Mouse (Mus musculus) megakaryocyte-erythroid progenitor cell, adult 5-6 weeks (primary cell): ENCODE measurements around the gene Tbc1d7. TPM values are rescaled to one million over a fixed set of nuclear protein-coding genes. Genes with fewer than 3 reads are reported as not detected.

Experiments used
- ATAC-seq: replicated peaks from 2 replicates; pipeline ENCODE4 v1.8.0; 2016; ENCODE audit warnings: mild to moderate bottlenecking, inconsistent platforms; ENCODE audit not compliant: severe bottlenecking, poor library complexity, low FRiP score, low TSS enrichment
- total RNA-seq, 2 experiments: library from RNA; stranded (forward) in 1 of 2; stranded (reverse) in 1 of 2; fragments of 200-1000, 215-1000 nt in 1 of 2; fragments of >200 nt in 1 of 2; fragmentation: Nextera tagmentation in 1 of 2; gene quantifications; 2 replicates each; pipeline ENCODE4 v1.2.3; 2014 to 2017

Tbc1d7 gene
- total RNA-seq (2014; fragmentation: Nextera tagmentation) (10.7 and 21.3 TPM in 2 replicates), total RNA-seq (2017) (5.1 and 7.7 TPM in 2 replicates)

- ATAC-seq: peak; percentile 93
Measured at GRCm38 (mm10) chr13:43171020-43171710, at the start of gene Tbc1d7. Tbc1d7 (minus strand) TSS chr13:43171501.

GRCm38 (mm10) chr13:43220635-43221034 is 49.3 kb upstream of the Tbc1d7 start:
- no peak for ATAC-seq

GRCm38 (mm10) chr13:43218764-43219163 is 47.5 kb upstream of the Tbc1d7 start:
- no peak for ATAC-seq

- ATAC-seq: no peak
Measured at GRCm38 (mm10) chr13:43218284-43218683, 47.0 kb upstream of the Tbc1d7 start.

GRCm38 (mm10) chr13:43217686-43218085 is 46.4 kb upstream of the Tbc1d7 start:
- ATAC-seq: no peak

GRCm38 (mm10) chr13:43217059-43217458 is 45.8 kb upstream of the Tbc1d7 start:
- no peak for ATAC-seq

- no peak for ATAC-seq
Measured at GRCm38 (mm10) chr13:43215994-43216706, 44.8 kb upstream of the Tbc1d7 start.

GRCm38 (mm10) chr13:43215144-43215993 is 44.1 kb upstream of the Tbc1d7 start:
- ATAC-seq: no peak

- no peak for ATAC-seq
Measured at GRCm38 (mm10) chr13:43212338-43212737, 41.0 kb upstream of the Tbc1d7 start.

- ATAC-seq: no peak
Measured at GRCm38 (mm10) chr13:43210956-43211355, 39.7 kb upstream of the Tbc1d7 start.

GRCm38 (mm10) chr13:43209560-43209959 is 38.3 kb upstream of the Tbc1d7 start:
- ATAC-seq: peak; percentile 24; the same call in 1 of the 2 replicates

GRCm38 (mm10) chr13:43208914-43209439 is 37.7 kb upstream of the Tbc1d7 start:
- peak; percentile 65 for ATAC-seq

- ATAC-seq: no peak
Measured at GRCm38 (mm10) chr13:43206118-43206683, 34.9 kb upstream of the Tbc1d7 start.

- no peak for ATAC-seq
Measured at GRCm38 (mm10) chr13:43203641-43204040, 32.3 kb upstream of the Tbc1d7 start.

GRCm38 (mm10) chr13:43203234-43203633 is 31.9 kb upstream of the Tbc1d7 start:
- no peak for ATAC-seq

- no peak for ATAC-seq
Measured at GRCm38 (mm10) chr13:43202351-43202750, 31.1 kb upstream of the Tbc1d7 start.

GRCm38 (mm10) chr13:43201033-43201432 is 29.7 kb upstream of the Tbc1d7 start:
- peak; percentile 55; the same call in 1 of the 2 replicates for ATAC-seq

- no peak for ATAC-seq
Measured at GRCm38 (mm10) chr13:43200473-43200872, 29.2 kb upstream of the Tbc1d7 start.

- no peak for ATAC-seq
Measured at GRCm38 (mm10) chr13:43199749-43200148, 28.4 kb upstream of the Tbc1d7 start.
